Mouse (Mus musculus): Measurements from ENCODE around the gene Gnas. TPM values are rescaled to one million over a fixed set of nuclear protein-coding genes. Genes with fewer than 3 reads are reported as not detected.

Gnas gene
- polyA plus RNA-seq, 1 experiment from 2014 or later: 1,162 TPM

GRCm38 (mm10) chr2:174358516-174358915 lies 74.4 kb downstream of the Gnas start:
- ATAC-seq (ENCODE audit: low FRiP score) (no peak), DNase-seq (ENCODE audit: low spot score, missing footprints) (no peak)
- Histone ChIP-seq H3K4me2 (no peak overlapping the region), H3K4me1 (ENCODE audit: control insufficient read depth, insufficient read depth, low read length) (no peaks in the 10 kb centered on the region), H3K9me3 (ENCODE audit: control insufficient read depth, low read length) (0 out of 2 replicates have a peak, but pooled peaks cover 2% of the 10 kb centered on the region), H3K4me3 (ENCODE audit: low read depth, low read length) (no peak overlapping the region), H3K36me3 (ENCODE audit: control insufficient read depth, insufficient read depth, low read length) (no peaks in the 10 kb centered on the region), H3K9ac (ENCODE audit: low read length) (no peak overlapping the region), H3K27me3 (ENCODE audit: control insufficient read depth, insufficient read depth, low read length) (no peaks in the 10 kb centered on the region), H3K27ac (ENCODE audit: low read depth, low read length) (no peak overlapping the region)
- WGBS: 87% methylated on average over 4 of the region's 4 CpGs

- no peaks in the 10 kb centered on the region for H3K27me3 ChIP-seq (ENCODE audit: control insufficient read depth, insufficient read depth, low read length)
- no peak overlapping the region for H3K9ac ChIP-seq (ENCODE audit: low read length)
- ATAC-seq (ENCODE audit: low FRiP score): no peak
- no peaks in the 10 kb centered on the region for H3K4me1 ChIP-seq (ENCODE audit: control insufficient read depth, insufficient read depth, low read length)
- H3K4me2 ChIP-seq: no peak overlapping the region
- no peak overlapping the region for H3K4me3 ChIP-seq (ENCODE audit: low read depth, low read length)
- H3K27ac ChIP-seq (ENCODE audit: low read depth, low read length): no peak overlapping the region
- no peaks in the 10 kb centered on the region for H3K36me3 ChIP-seq (ENCODE audit: control insufficient read depth, insufficient read depth, low read length)
- 85% methylated on average over 4 of the region's 4 CpGs for WGBS
- DNase-seq (ENCODE audit: low spot score, missing footprints): no peak
- no peaks in the 10 kb centered on the region for H3K9me3 ChIP-seq (ENCODE audit: control insufficient read depth, low read length)
Measured at GRCm38 (mm10) chr2:174359656-174360055, 75.5 kb downstream of the Gnas start.

GRCm38 (mm10) chr2:174366571-174366970 lies 82.5 kb downstream of the Gnas start:
- Histone ChIP-seq H3K27me3 (ENCODE audit: control insufficient read depth, insufficient read depth, low read length) (no peaks in the 10 kb centered on the region), H3K9ac (ENCODE audit: low read length) (no peak overlapping the region), H3K9me3 (ENCODE audit: control insufficient read depth, low read length) (no peaks in the 10 kb centered on the region), H3K36me3 (ENCODE audit: control insufficient read depth, insufficient read depth, low read length) (no peaks in the 10 kb centered on the region), H3K4me2 (no peak overlapping the region), H3K4me3 (ENCODE audit: low read depth, low read length) (no peak overlapping the region), H3K4me1 (ENCODE audit: control insufficient read depth, insufficient read depth, low read length) (no peaks in the 10 kb centered on the region), H3K27ac (ENCODE audit: low read depth, low read length) (no peak overlapping the region)
- ATAC-seq (ENCODE audit: low FRiP score) (no peak), DNase-seq (ENCODE audit: low spot score, missing footprints) (no peak)
- WGBS: 84% methylated on average over 10 of the region's 10 CpGs

- ATAC-seq (ENCODE audit: low FRiP score) (no peak), DNase-seq (ENCODE audit: low spot score, missing footprints) (peak; percentile 80)
- Histone ChIP-seq H3K4me1 (ENCODE audit: control insufficient read depth, insufficient read depth, low read length) (no peaks in the 10 kb centered on the region), H3K4me2 (no peak overlapping the region), H3K9me3 (ENCODE audit: control insufficient read depth, low read length) (no peaks in the 10 kb centered on the region), H3K27ac (ENCODE audit: low read depth, low read length) (no peak overlapping the region), H3K9ac (ENCODE audit: low read length) (no peak overlapping the region), H3K36me3 (ENCODE audit: control insufficient read depth, insufficient read depth, low read length) (no peaks in the 10 kb centered on the region), H3K4me3 (ENCODE audit: low read depth, low read length) (no peak overlapping the region), H3K27me3 (ENCODE audit: control insufficient read depth, insufficient read depth, low read length) (no peaks in the 10 kb centered on the region)
- WGBS: 88% methylated on average over 9 of the region's 9 CpGs
Measured at GRCm38 (mm10) chr2:174381021-174381420, 96.9 kb downstream of the Gnas start.

GRCm38 (mm10) chr2:174391936-174392335 lies 107.8 kb downstream of the Gnas start:
- Histone ChIP-seq H3K4me1 (ENCODE audit: control insufficient read depth, insufficient read depth, low read length) (no peaks in the 10 kb centered on the region), H3K4me2 (no peak overlapping the region), H3K27me3 (ENCODE audit: control insufficient read depth, insufficient read depth, low read length) (no peaks in the 10 kb centered on the region), H3K4me3 (ENCODE audit: low read depth, low read length) (no peak overlapping the region), H3K9ac (ENCODE audit: low read length) (no peak overlapping the region), H3K36me3 (ENCODE audit: control insufficient read depth, insufficient read depth, low read length) (no peaks in the 10 kb centered on the region), H3K9me3 (ENCODE audit: control insufficient read depth, low read length) (no peaks in the 10 kb centered on the region), H3K27ac (ENCODE audit: low read depth, low read length) (no peak overlapping the region)
- no peak for ATAC-seq (ENCODE audit: low FRiP score)
- 91% methylated on average over 3 of the region's 3 CpGs for WGBS
- DNase-seq (ENCODE audit: low spot score, missing footprints): no peak

- WGBS: 65% methylated on average over 9 of the region's 9 CpGs
- Histone ChIP-seq H3K4me1 (ENCODE audit: control insufficient read depth, insufficient read depth, low read length) (no peaks in the 10 kb centered on the region), H3K9ac (ENCODE audit: low read length) (no peak overlapping the region), H3K36me3 (ENCODE audit: control insufficient read depth, insufficient read depth, low read length) (no peaks in the 10 kb centered on the region), H3K27me3 (ENCODE audit: control insufficient read depth, insufficient read depth, low read length) (no peaks in the 10 kb centered on the region), H3K27ac (ENCODE audit: low read depth, low read length) (no peak overlapping the region), H3K9me3 (ENCODE audit: control insufficient read depth, low read length) (no peaks in the 10 kb centered on the region), H3K4me3 (ENCODE audit: low read depth, low read length) (no peak overlapping the region), H3K4me2 (no peak overlapping the region)
- ATAC-seq (ENCODE audit: low FRiP score): no peak
- no peak for DNase-seq (ENCODE audit: low spot score, missing footprints)
Measured at GRCm38 (mm10) chr2:174392554-174392953, 108.4 kb downstream of the Gnas start.

- 82% methylated on average over 5 of the region's 5 CpGs for WGBS
- Histone ChIP-seq H3K4me1 (ENCODE audit: control insufficient read depth, insufficient read depth, low read length) (no peaks in the 10 kb centered on the region), H3K36me3 (ENCODE audit: control insufficient read depth, insufficient read depth, low read length) (no peaks in the 10 kb centered on the region), H3K4me3 (ENCODE audit: low read depth, low read length) (no peak overlapping the region), H3K9ac (ENCODE audit: low read length) (no peak overlapping the region), H3K27ac (ENCODE audit: low read depth, low read length) (no peak overlapping the region), H3K9me3 (ENCODE audit: control insufficient read depth, low read length) (no peaks in the 10 kb centered on the region), H3K4me2 (no peak overlapping the region), H3K27me3 (ENCODE audit: control insufficient read depth, insufficient read depth, low read length) (no peaks in the 10 kb centered on the region)
- DNase-seq (ENCODE audit: low spot score, missing footprints) (no peak), ATAC-seq (ENCODE audit: low FRiP score) (no peak)
Measured at GRCm38 (mm10) chr2:174393383-174393782, 109.3 kb downstream of the Gnas start.

MicroRNAs within 50 kb of the gene (microRNA counts, 519-probe panel; counts per million panel counts)
- not detected for microRNA mmu-miR-296-3p
- 5,661 counts per million, percentile 75 among the panel's probes with 10 or more counts for microRNA mmu-miR-296-5p
- 3,770 counts per million, percentile 28 among the panel's probes with 10 or more counts for microRNA mmu-miR-298

Small RNAs within 50 kb of the gene (microRNA-seq; reads per million reads assigned to microRNA genes)
- not detected for gene Gm27591
- gene Mir296: 11,112 reads per million, percentile 96 among the genes with 10 or more reads in this experiment
- gene Mir298: 11,763 reads per million, percentile 97 among the genes with 10 or more reads in this experiment

Other genes starting within 250 kb of the Gnas start
- 8.1 and 9.3 TPM in 2 replicates for gene Stx16, start 208.0 kb upstream of the Gnas start, polyA plus RNA-seq (2014; fragmentation: Nextera tagmentation; extraction: Ambion mirVana)
- gene Npepl1, start 174.0 kb upstream of the Gnas start, polyA plus RNA-seq (2014; fragmentation: Nextera tagmentation; extraction: Ambion mirVana): 30.5 and 34.0 TPM in 2 replicates
- gene Gm20721, start 62.4 kb downstream of the Gnas start, polyA plus RNA-seq (2014; fragmentation: Nextera tagmentation; extraction: Ambion mirVana): 9.5 and 15.7 TPM in 2 replicates
- 163 and 164 TPM in 2 replicates for gene Nelfcd, start 131.5 kb downstream of the Gnas start, polyA plus RNA-seq (2014; fragmentation: Nextera tagmentation; extraction: Ambion mirVana)
- 93.7 and 102 TPM in 2 replicates for gene Ctsz, start 154.7 kb downstream of the Gnas start, polyA plus RNA-seq (2014; fragmentation: Nextera tagmentation; extraction: Ambion mirVana)
- gene Tubb1, start 166.4 kb downstream of the Gnas start, polyA plus RNA-seq (2014; fragmentation: Nextera tagmentation; extraction: Ambion mirVana): 5.3 and 6.8 TPM in 2 replicates
- 694 and 705 TPM in 2 replicates for gene Atp5e, start 179.8 kb downstream of the Gnas start, polyA plus RNA-seq (2014; fragmentation: Nextera tagmentation; extraction: Ambion mirVana)
- gene Prelid3b, start 188.8 kb downstream of the Gnas start, polyA plus RNA-seq (2014; fragmentation: Nextera tagmentation; extraction: Ambion mirVana): 129 and 130 TPM in 2 replicates

Measured in midbrain, embryonic 11.5 days (tissue).